Mouse (Mus musculus): ENCODE measurements around the gene Adgrv1.

GRCm38 (mm10) chr13:81441412-81441811 lies 191.5 kb downstream of the Adgrv1 start:
- TF ChIP-seq CTCF (IDR thresholded peaks at IDR 0.05; ENCODE audit: low read depth), result peak; percentile 55
- TF ChIP-seq EP300 (optimal IDR thresholded peaks at IDR 0.05), result no peak

Measured in stomach, postnatal 0 days (tissue).